Mouse (Mus musculus) hindbrain, postnatal 0 days (tissue): ENCODE measurements at regions not wholly inside any gene's neighbourhood (a gene's known extent, or its start where the extent isn't known, plus 50 kb on each side); places are given as distances from the start of the nearest gene placed in this dataset.
A peak's percentile ranks its signal among the peaks of the same experiment; 100 is the strongest.

Experiments
- ATAC-seq: fragments of 200-750 bp; cut with Nextera tagmentation; 2 replicates; pipeline ENCODE4 v1.8.0; 2017; ENCODE audit warnings: mild to moderate bottlenecking, moderate TSS enrichment, moderate library complexity
- DNase-seq: peaks from one replicate; pipeline ENCODE4 v3.0.0-alpha.2; 2015; ENCODE audit warnings: low spot score
- H3K27ac ChIP-seq: fragments of 300-500 bp; sonication (generic); 2 replicates; pipeline ENCODE4 v1.5.1; 2014; ENCODE audit warnings: mild to moderate bottlenecking
- H3K27me3 ChIP-seq: fragments of 300-500 bp; sonication (generic); 2 replicates; pipeline ENCODE4 v1.6.1; 2014; ENCODE audit warnings: low read length, mixed read lengths; ENCODE audit not compliant: insufficient read depth
- H3K36me3 ChIP-seq: fragments of 300-500 bp; sonication (generic); 2 replicates; pipeline ENCODE4 v1.6.1; 2014; ENCODE audit warnings: low read length, mixed read lengths; ENCODE audit not compliant: insufficient read depth
- H3K4me1 ChIP-seq: fragments of 300-500 bp; sonication (generic); 2 replicates; pipeline ENCODE4 v1.6.1; 2014; ENCODE audit warnings: antibody characterized with exemption, low read length, mixed read lengths; ENCODE audit not compliant: insufficient read depth
- H3K4me2 ChIP-seq: fragments of 300-500 bp; sonication (generic); 2 replicates; pipeline ENCODE4 v1.6.1; 2014; ENCODE audit warnings: low read depth, mild to moderate bottlenecking, low read length, moderate library complexity, mixed read lengths
- H3K4me3 ChIP-seq: fragments of 300-500 bp; sonication (generic); 2 replicates; pipeline ENCODE4 v1.5.1; 2014; ENCODE audit warnings: low read length
- H3K9ac ChIP-seq: fragments of 300-500 bp; sonication (generic); replicated peaks from 2 replicates; pipeline ENCODE4 v1.6.1; 2014; ENCODE audit warnings: mild to moderate bottlenecking, low read length, moderate library complexity, mixed read lengths
- H3K9me3 ChIP-seq: fragments of 300-500 bp; sonication (generic); 2 replicates; pipeline ENCODE4 v1.6.1; 2016; ENCODE audit warnings: low read length, mixed read lengths
- CTCF ChIP-seq: IDR thresholded peaks from 2 replicates; pipeline ENCODE4 v1.5.1; 2016; ENCODE audit warnings: antibody characterized with exemption, control low read depth, low read depth
- WGBS: fragments of 180-500 bp; shearing (Covaris S2); extraction: QIAGEN DNeasy Blood & Tissue Kit; methylation state at CpG from one replicate; pipeline ENCODE4 v1.1.7; 2014; 5-methylcytosine and 5-hydroxymethylcytosine counted together

DNA sequence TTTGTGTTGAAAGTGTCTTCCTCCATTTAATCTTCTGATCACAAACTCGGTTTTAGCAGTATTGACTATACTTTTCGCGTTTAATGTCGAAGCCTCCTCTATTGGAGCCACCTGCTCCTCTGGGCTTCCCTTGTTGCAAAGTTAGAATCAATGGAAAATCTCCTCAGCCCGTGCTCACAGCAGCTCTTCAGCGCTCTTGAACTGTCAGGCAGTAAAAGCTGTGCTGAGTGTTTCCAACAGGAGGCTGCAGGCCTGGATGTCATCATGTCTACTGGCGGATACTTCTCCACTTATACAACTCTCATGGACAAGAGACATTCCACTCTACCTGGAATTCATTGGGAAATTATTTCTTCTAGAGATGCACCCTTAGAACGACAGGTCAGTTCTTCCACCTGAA lies 380.4 kb upstream of the Crim1 start:
- H3K4me2 ChIP-seq, result no peak overlapping the region
- DNase-seq (no peak), ATAC-seq (no peak)
- no peaks in the 10 kb centered on the region for H3K36me3 ChIP-seq
- 82% methylated on average over 8 of the region's 8 CpGs for WGBS
- H3K4me1 ChIP-seq, result no peaks in the 10 kb centered on the region
- no peak overlapping the region for H3K9ac ChIP-seq
- H3K4me3 ChIP-seq, result no peak overlapping the region
- no peak overlapping the region for H3K27ac ChIP-seq
- no peak for TF ChIP-seq CTCF
- no peaks in the 10 kb centered on the region for H3K27me3 ChIP-seq
- H3K9me3 ChIP-seq, result no peaks in the 10 kb centered on the region

DNA sequence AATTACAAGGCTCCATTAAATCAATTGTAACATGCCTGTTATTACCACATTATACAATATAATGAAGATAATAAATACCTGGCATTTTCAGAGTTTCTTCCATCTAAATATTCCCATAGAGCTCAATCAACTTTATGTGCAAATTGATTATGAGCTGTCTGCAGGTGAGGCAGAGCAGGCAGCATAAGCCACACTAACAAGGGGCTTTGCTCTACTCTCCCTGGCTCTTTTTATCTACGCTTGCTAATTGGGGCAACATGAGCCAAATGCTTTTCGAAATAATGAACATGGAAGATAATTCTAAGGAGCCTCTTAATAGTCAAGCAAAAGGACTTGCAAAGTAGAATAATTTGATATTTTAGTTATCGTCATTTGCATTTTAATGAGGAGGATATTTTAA lies 356.1 kb upstream of the Crim1 start:
- Histone ChIP-seq H3K27ac (no peak overlapping the region), H3K4me1 (no peaks in the 10 kb centered on the region), H3K9me3 (no peaks in the 10 kb centered on the region), H3K4me2 (no peak overlapping the region), H3K9ac (no peak overlapping the region), H3K36me3 (no peaks in the 10 kb centered on the region), H3K27me3 (no peaks in the 10 kb centered on the region), H3K4me3 (no peak overlapping the region)
- ATAC-seq (no peak), DNase-seq (no peak)
- no peak for TF ChIP-seq CTCF
- whole genome bisulfite sequencing, result 80% methylated on average over 3 of the region's 3 CpGs

- H3K36me3 ChIP-seq, result no peaks in the 10 kb centered on the region
- ATAC-seq, result no peak
- TF ChIP-seq CTCF, result no peak
- H3K4me1 ChIP-seq, result no peaks in the 10 kb centered on the region
- no peak overlapping the region for H3K9ac ChIP-seq
- H3K4me2 ChIP-seq, result no peak overlapping the region
- WGBS, result 91% methylated on average over 3 of the region's 3 CpGs
- no peaks in the 10 kb centered on the region for H3K9me3 ChIP-seq
- no peaks in the 10 kb centered on the region for H3K27me3 ChIP-seq
- no peak for DNase-seq
- no peak overlapping the region for H3K27ac ChIP-seq
- no peak overlapping the region for H3K4me3 ChIP-seq
These were observed 325.6 kb upstream of the Crim1 start for GRCm38 (mm10) chr17:77874497-77874896.

- Histone ChIP-seq H3K4me3 (no peak overlapping the region), H3K27ac (no peak overlapping the region), H3K4me2 (no peak overlapping the region), H3K27me3 (no peaks in the 10 kb centered on the region), H3K9ac (no peak overlapping the region), H3K9me3 (no peaks in the 10 kb centered on the region), H3K36me3 (no peaks in the 10 kb centered on the region), H3K4me1 (no peaks in the 10 kb centered on the region)
- DNase-seq (no peak), ATAC-seq (no peak)
- 8% methylated on average over 2 of the region's 2 CpGs for WGBS
- no peak for TF ChIP-seq CTCF
These were observed 323.0 kb upstream of the Crim1 start for GRCm38 (mm10) chr17:77877016-77877415.

DNA sequence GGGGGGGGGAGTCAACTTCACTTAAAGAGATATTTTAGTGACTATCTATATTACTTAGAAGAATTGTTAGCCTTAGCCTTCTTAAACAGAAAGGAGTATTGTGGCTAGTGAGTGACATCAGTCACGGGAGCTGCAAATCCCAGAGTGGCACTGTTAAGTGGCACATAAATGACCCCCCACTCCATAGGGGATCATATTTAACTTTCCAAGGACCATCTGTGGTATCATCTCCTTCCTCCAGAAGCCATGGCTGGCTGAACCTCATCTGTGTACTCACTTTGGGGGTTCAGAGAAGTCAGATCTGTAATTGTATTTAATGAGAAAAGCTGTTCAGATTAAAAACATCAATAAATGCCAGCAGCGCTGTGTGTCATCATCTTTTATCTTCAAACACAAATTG lies 314.9 kb upstream of the Crim1 start:
- no peak for TF ChIP-seq CTCF
- H3K4me3 ChIP-seq, result no peak overlapping the region
- H3K36me3 ChIP-seq, result no peaks in the 10 kb centered on the region
- ATAC-seq, result no peak
- 68% methylated on average over 2 of the region's 2 CpGs for WGBS
- no peak overlapping the region for H3K4me2 ChIP-seq
- H3K9me3 ChIP-seq, result no peaks in the 10 kb centered on the region
- H3K9ac ChIP-seq, result no peak overlapping the region
- no peak overlapping the region for H3K27ac ChIP-seq
- DNase-seq, result no peak
- H3K4me1 ChIP-seq, result no peaks in the 10 kb centered on the region
- no peaks in the 10 kb centered on the region for H3K27me3 ChIP-seq

- WGBS, result 60% methylated on average over 2 of the region's 2 CpGs
- DNase-seq (peak; percentile 18), ATAC-seq (no peak)
- H3K27ac ChIP-seq, result no peak overlapping the region
- no peaks in the 10 kb centered on the region for H3K4me1 ChIP-seq
- no peaks in the 10 kb centered on the region for H3K27me3 ChIP-seq
- no peak overlapping the region for H3K4me2 ChIP-seq
- H3K4me3 ChIP-seq, result no peak overlapping the region
- no peaks in the 10 kb centered on the region for H3K36me3 ChIP-seq
- TF ChIP-seq CTCF, result no peak
- no peaks in the 10 kb centered on the region for H3K9me3 ChIP-seq
- H3K9ac ChIP-seq, result no peak overlapping the region
These were observed 310.9 kb upstream of the Crim1 start for GRCm38 (mm10) chr17:77889147-77889546.

DNA sequence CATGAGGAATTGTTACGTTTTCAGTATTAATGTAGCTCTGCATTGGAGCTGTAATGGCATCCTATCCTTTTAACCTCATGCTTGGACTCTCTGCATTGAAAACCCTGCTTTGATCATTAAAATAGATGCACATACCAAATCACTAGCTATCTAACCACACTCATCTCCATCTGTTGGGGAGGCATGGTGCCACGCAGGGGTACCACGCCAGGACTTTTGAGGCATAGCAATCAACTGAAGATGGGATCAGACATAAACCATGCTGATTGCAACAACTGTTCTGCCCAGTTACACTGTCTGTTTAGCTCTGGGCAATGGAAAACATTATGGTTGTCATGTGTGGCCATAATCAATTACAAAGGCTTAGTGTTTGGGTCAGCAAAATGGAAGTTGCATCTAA lies 295.6 kb upstream of the Crim1 start:
- Histone ChIP-seq H3K27ac (no peak overlapping the region), H3K27me3 (no peaks in the 10 kb centered on the region), H3K4me2 (no peak overlapping the region), H3K4me1 (no peaks in the 10 kb centered on the region), H3K36me3 (no peaks in the 10 kb centered on the region), H3K9me3 (no peaks in the 10 kb centered on the region), H3K4me3 (no peak overlapping the region), H3K9ac (no peak overlapping the region)
- WGBS, result 70% methylated on average over 3 of the region's 3 CpGs
- no peak for TF ChIP-seq CTCF
- peak; percentile 5 for DNase-seq
- 0 out of 2 replicates have a peak, but pooled peaks have one; percentile 32 for ATAC-seq
